Mouse (Mus musculus) B cell, adult 2 months (primary cell): Measurements from ENCODE around the gene Olfr904.
"Not testable (repeated sequence)": the region's sequence is repeated elsewhere in the genome, so short reads cannot be mapped to it uniquely, and the experiment has no call there.

Experiments
- DNase-seq, 2 experiments: peaks; one replicate each; pipeline ENCODE4 v3.0.0; 2022

The Olfr904 gene

DNA sequence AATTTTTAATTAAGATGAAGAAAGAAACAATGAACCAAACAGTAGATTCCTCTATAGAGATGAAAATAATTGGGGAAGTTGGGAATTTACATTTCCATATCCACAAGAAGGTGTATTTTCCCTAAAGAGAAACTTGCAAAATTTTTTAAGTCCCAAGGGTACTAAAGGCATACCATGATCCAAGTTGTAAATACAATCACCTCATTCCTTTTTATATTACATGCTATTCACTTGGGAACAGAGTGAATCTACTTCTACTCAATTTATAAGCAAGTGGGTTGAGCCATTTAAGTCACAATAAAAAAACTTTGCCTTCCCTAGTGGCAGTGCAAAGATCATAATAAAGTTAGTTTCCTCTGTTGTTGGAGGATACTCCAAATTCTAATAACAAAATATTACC, at the start of gene Olfr904:
TSS of gene Olfr904 (plus strand) at position 301 of the 400 bp plus-strand sequence.
- DNase-seq: no peak

DNA sequence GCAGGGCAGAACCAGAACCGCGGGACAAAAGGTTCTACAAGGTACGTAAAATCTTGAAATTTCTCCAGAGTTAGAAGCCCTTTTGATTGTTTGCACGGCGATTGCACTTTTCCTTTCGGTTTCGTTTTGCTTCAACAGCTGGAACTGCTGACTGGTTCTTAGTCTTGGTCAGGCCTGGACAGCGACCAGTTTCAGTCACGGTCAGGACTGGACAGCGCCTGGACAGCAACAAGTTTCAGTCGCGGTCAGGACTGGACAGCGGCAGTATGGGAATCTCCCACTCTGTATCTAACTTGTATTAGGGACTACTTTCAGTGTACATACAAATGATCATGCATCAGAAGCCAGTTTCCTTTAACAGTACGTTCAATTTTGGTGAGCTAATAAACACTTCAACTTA, 49.4 kb upstream of the Olfr904 start:
- DNase-seq: not testable (repeated sequence)

DNA sequence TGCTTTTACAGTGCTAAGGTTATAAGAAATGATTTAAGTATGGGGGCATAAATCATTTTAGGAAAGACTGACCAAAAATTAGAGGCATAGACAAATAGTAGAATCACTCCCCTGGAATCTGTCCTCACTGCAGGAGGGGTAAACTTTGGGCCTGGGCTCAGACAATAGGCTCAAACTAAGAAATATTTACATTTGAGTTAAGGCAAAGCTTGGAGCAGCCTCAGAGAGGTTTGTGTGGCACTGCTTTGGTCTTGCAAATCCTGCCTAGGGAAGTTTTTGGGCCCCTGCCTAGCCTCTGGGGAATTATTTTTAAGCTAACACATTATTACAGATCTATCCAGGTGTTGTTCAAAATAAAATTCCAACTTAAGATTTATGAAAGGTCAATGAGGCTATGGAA, 39.1 kb upstream of the Olfr904 start:
- DNase-seq: no peak

DNA sequence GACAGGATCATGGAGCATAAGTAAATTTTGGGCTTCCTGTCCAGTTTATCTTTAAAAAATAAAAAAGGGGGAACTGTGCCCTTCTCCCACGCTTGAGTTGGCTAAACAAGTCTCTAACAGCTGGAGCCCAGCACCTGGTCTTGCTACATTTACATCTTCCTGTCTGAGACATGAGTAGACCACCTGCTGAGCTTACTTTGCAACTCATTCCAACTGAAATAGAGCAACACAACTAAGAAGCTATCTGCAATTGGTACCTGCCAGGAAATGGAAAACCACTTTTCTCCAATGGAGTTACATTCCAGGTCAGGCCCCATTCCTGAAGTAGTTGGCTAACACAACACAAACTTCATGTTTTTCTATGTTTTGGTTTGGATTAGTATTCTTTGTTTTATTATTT, 35.9 kb upstream of the Olfr904 start:
- no peak for DNase-seq

DNA sequence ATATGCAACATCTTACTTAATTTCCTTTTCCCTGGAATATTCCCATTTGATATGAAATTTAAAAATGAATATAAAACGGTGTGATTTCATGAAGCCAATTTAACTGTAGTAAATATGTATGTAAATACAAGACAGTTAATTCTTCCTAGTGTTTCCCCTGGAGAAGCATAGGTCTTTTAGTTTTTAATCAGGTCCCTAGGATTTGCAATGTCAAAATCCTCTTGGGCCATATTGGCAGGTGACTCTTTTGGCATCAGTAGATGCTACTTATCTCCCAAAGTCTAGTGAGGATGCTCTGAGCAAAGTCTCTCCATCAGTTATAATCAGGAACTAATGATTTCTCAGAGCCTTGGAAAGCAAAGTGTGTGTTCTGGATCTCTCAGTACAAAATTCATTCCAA, 33.8 kb upstream of the Olfr904 start, which contains the start of gene Olfr901:
TSS of gene Olfr901 (plus strand) at position 301 of the 400 bp plus-strand sequence.
- no peak for DNase-seq

- no peak for DNase-seq
Observed at GRCm38 (mm10) chr9:38447352-38447751, 15.6 kb upstream of the Olfr904 start, which contains the start of gene Olfr902. Olfr902 (plus strand) TSS chr9:38447652.

DNA sequence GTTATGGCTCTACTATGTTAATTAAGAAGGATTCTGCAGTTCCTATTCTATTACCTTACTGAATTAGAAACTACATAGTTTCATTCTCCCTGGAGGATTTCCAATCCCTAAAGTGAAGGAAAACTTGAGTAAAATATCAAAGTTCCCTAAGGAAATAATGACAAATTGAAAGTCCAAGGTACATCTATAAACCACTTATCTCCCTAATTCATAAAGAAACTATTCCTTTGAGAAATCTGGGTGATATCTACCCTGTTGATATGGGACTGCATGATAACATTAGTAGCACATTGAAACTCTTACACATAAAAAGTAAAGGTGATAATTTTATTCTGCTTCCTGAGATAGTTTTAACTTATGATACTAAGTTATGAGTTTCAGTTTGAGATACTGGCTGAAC, 7.9 kb downstream of the Olfr904 start, which contains the start of gene Olfr905:
TSS of gene Olfr905 (plus strand) at position 301 of the 400 bp plus-strand sequence.
- no peak for DNase-seq

DNA sequence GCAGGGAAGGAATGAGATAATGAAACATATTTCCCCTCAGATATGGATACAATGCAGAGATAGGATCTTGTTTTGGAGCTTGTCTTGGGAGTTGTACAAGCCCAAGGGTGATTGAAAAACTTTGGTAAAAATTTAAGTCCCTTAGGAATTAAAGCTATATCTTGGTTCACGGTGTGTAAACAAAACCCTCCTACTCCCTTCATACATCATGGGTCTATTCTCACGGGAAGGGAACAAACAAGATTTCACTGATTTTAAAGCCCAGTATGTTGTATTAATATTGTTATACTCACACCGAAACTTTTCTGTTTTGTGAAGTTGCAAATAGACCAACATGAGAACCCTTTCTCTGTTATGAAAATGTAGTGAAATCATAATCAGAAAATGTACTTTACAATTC, 23.8 kb downstream of the Olfr904 start, which contains the start of gene Olfr906:
TSS of gene Olfr906 (plus strand) at position 301 of the 400 bp plus-strand sequence.
- DNase-seq: no peak

DNA sequence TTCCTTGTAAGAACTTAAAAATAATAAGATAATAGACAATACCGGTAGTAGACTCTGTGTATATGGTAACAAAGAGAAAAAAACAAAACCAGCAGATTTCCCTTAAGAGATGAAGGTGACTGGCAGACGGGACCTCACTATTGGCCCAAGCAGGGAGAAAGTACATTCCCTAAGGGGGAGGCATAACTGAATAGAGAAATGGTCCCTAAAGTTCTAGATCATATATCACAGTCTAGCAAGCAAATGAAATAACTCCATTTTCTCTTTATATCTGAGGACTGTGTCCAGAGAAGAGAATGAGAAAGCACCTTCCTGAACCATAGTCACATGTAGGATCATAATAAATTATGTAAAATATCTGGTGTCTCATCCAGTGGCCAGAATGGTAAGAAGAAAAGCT, 32.6 kb downstream of the Olfr904 start, which contains the start of gene Olfr907:
TSS of gene Olfr907 (plus strand) at position 301 of the 400 bp plus-strand sequence.
- DNase-seq: no peak

DNA sequence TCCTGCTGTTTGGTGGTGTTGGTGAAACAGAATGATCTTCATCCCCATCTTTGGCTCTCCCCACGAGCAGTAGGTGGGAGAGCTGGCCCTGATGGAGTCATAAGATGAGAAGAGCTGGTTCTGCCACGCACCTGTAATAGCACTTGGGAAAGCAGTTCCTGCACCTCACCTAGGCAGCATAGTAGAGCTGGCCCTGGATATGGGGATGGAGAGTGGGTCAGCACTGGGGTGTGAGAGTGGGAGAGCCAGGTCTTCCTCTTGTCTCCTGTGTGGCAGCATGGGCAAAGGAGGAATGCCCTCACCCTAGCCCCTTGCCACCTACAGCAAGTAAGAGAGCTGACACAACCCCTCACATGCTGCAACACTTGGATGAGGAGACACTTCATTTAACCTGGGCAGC, 49.4 kb downstream of the Olfr904 start:
- DNase-seq: no peak
